Mouse (Mus musculus): ENCODE results near the gene Ankrd23. TPM values are rescaled to one million over a fixed set of nuclear protein-coding genes. Genes with fewer than 3 reads are reported as not detected.

Gene Ankrd23
- polyA plus RNA-seq, 1 experiment, result 18.0 TPM

DNA sequence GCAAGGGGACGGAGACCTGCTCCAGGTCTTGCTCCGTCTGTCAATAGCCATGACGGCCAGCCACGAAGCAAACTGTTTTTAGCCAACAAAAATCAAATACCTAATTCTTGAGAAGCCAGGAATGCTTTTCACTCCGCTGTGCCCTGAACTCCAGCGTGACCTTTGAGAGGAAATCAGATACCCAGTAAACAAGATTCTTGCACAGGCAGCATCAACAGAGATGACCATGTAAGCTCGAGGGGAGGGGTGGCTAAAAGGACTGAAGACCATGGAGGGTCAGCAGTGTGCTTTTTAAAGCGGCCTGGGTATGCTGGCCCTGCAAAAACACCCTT, 320 bp downstream of the Ankrd23 start:
- TF ChIP-seq CTCF (IDR thresholded peaks at IDR 0.05; ENCODE audit: control insufficient read depth, insufficient read depth, low read length) (no peak), POLR2A (IDR thresholded peaks at IDR 0.05; ENCODE audit: borderline replicate concordance, control insufficient read depth, low read depth, low read length) (no peak)
- 85% methylated on average over 8 of the region's 8 CpGs for WGBS
- no peak overlapping the region for H3K27ac ChIP-seq (ENCODE audit: control insufficient read depth, insufficient read depth, low read depth, low read length, poor library complexity)
- no peaks in the 10 kb centered on the region for H3K4me1 ChIP-seq (ENCODE audit: control insufficient read depth, insufficient read depth, low read length)
- no peak overlapping the region for H3K4me3 ChIP-seq (replicated peaks; ENCODE audit: control insufficient read depth, low read depth, low read length)

DNA sequence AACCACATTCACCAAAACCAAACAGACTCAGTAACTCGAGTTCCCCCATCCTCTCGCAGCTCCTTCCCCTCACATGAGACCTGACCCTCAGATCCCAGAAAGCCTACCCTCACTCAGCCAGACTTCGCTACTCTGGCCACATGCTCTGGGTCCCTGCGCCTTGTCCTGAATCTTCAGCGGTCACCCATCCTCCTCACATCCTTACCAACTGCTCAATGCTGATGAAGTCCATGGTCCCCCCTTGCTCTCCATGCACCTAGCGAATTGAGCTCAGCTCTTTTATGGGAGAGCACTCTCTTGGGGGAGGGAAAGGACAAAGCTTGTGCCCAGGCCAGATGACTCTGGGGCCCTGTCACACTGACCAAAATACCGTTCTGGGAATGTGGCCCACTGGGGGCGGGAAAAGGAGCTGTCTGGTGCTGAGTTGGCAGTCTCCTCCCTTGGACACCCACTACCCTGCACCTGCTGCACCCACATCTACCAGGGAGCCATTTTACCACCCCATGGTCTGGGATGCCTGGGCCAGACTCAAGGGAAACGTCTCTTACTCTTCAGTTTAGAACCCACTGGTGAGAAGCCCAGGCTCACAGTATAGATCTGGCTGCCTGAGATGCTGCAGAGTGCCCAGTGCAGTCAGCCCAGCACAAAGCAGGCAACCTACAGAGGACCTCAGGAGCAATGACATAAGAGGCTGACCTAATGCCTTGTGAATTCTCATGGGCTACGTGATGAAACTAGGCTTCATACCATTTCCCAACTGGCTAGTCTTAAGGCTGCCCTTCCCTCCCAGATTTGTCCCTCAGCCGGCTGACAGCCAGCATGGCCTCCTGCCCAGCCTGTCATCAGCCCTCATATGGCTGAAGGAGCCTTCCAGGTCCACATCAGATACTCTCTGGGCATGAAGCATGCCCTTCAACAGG, 946 bp downstream of the Ankrd23 start:
- Histone ChIP-seq H3K4me3 (replicated peaks; ENCODE audit: control insufficient read depth, low read depth, low read length) (no peak overlapping the region), H3K27ac (ENCODE audit: control insufficient read depth, insufficient read depth, low read depth, low read length, poor library complexity) (no peak overlapping the region), H3K4me1 (ENCODE audit: control insufficient read depth, insufficient read depth, low read length) (no peaks in the 10 kb centered on the region)
- no peak for TF ChIP-seq POLR2A (IDR thresholded peaks at IDR 0.05; ENCODE audit: borderline replicate concordance, control insufficient read depth, low read depth, low read length)
- TF ChIP-seq CTCF (IDR thresholded peaks at IDR 0.05; ENCODE audit: control insufficient read depth, insufficient read depth, low read length), result no peak
- WGBS, result 84% methylated on average over 11 of the region's 11 CpGs

DNA sequence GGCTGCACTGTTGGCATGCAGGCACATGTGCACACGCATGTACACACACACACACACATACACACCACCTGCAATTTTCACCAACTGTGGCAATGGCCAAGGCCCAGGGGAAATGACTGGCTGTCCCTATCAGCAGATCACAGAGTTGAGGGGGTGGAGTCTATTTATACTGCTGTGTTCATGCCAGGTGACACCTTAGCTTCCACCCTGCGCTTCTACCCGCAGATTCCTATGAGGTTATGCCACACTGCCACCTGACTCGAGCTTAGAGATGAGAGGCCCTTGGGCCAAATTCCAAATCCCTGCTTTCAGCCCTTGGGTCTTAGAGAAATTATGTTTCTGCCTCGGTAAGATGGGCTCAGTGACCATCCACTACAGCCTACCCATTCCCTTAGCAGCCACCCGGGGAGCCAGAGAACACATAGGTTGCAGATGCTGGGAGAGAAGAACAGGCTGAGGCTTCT, 2.1 kb downstream of the Ankrd23 start:
- WGBS, result 12% methylated on average over 6 of the region's 6 CpGs
- TF ChIP-seq POLR2A (IDR thresholded peaks at IDR 0.05; ENCODE audit: borderline replicate concordance, control insufficient read depth, low read depth, low read length) (no peak), CTCF (IDR thresholded peaks at IDR 0.05; ENCODE audit: control insufficient read depth, insufficient read depth, low read length) (no peak)
- no peaks in the 10 kb centered on the region for H3K4me1 ChIP-seq (ENCODE audit: control insufficient read depth, insufficient read depth, low read length)

DNA sequence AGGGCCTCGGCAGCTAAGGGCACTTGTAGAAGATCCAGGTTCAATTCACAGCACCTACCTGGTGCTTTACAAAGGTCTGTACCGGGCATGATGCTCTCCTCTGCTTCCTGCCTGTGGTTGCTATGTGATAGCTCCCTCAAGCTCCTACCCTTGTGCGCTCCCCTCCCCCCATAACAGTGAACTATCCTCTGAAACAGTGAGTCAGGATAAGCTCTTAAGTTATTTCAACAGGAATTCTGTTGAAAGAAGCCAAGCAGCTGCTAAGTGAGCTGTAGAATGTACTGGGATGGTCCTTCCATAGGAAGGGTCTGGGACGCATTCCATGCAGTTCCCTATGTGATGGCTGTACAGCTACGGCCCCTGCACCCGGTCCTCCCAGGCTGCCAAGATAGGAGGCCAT, 3.1 kb downstream of the Ankrd23 start:
- no peak overlapping the region for H3K4me3 ChIP-seq (replicated peaks; ENCODE audit: control insufficient read depth, low read depth, low read length)
- no peak overlapping the region for H3K27ac ChIP-seq (ENCODE audit: control insufficient read depth, insufficient read depth, low read depth, low read length, poor library complexity)
- no peaks in the 10 kb centered on the region for H3K4me1 ChIP-seq (ENCODE audit: control insufficient read depth, insufficient read depth, low read length)
- WGBS, result 85% methylated on average over 6 of the region's 6 CpGs
- TF ChIP-seq CTCF (IDR thresholded peaks at IDR 0.05; ENCODE audit: control insufficient read depth, insufficient read depth, low read length), result no peak

More for the DNA sequence above, 2.1 kb downstream of the Ankrd23 start:
- no peak overlapping the region for H3K4me3 ChIP-seq (replicated peaks; ENCODE audit: control insufficient read depth, low read depth, low read length)
- no peak overlapping the region for H3K27ac ChIP-seq (ENCODE audit: control insufficient read depth, insufficient read depth, low read depth, low read length, poor library complexity)

DNA sequence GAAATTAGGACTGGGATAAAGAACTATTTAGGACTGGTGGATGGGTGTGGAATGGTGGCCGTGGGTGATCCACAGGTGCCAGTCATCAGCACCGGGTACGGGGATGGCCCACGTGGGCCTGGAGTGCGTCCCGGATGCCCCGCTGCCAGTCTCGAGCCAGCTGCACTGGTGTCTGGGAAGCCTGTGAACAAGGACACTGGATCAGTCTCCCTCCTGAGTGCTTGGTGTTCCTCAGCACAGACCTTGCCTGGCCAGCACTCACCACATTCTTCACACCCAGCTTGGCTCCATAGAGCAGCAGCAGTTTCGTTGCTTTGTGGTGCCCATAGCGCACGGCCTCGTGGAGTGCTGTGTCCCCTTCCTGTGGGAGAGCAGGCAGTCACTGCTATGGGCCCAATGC, 5.2 kb downstream of the Ankrd23 start:
- Histone ChIP-seq H3K4me1 (ENCODE audit: control insufficient read depth, insufficient read depth, low read length) (no peaks in the 10 kb centered on the region), H3K27ac (ENCODE audit: control insufficient read depth, insufficient read depth, low read depth, low read length, poor library complexity) (no peak overlapping the region), H3K4me3 (replicated peaks; ENCODE audit: control insufficient read depth, low read depth, low read length) (no peak overlapping the region)
- TF ChIP-seq CTCF (IDR thresholded peaks at IDR 0.05; ENCODE audit: control insufficient read depth, insufficient read depth, low read length) (no peak), POLR2A (IDR thresholded peaks at IDR 0.05; ENCODE audit: borderline replicate concordance, control insufficient read depth, low read depth, low read length) (no peak)
- WGBS, result 87% methylated on average over 12 of the region's 12 CpGs

DNA sequence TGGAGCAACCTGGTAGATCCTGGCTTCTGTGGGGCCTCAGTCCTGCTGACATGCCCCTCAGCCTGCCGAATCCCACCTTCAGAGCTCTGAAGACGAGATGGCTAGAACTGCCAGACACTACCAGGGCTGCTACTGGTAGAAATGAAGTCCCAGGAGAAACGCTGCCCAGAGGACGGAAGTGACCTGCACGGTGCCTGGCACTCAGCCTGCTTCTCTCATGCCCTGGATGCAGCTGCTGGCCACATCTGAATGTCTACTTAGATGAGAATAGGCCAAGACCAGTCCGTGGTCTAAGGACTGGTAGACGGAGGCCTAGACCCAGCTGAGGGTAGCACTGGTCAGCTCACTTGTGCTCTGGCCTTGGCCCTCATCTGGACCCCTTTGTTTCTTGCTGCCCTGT, 5.7 kb downstream of the Ankrd23 start:
- TF ChIP-seq CTCF (IDR thresholded peaks at IDR 0.05; ENCODE audit: control insufficient read depth, insufficient read depth, low read length), result no peak
- no peak for TF ChIP-seq POLR2A (IDR thresholded peaks at IDR 0.05; ENCODE audit: borderline replicate concordance, control insufficient read depth, low read depth, low read length)
- H3K4me3 ChIP-seq (replicated peaks; ENCODE audit: control insufficient read depth, low read depth, low read length), result no peak overlapping the region
- 86% methylated on average over 7 of the region's 7 CpGs for WGBS

DNA sequence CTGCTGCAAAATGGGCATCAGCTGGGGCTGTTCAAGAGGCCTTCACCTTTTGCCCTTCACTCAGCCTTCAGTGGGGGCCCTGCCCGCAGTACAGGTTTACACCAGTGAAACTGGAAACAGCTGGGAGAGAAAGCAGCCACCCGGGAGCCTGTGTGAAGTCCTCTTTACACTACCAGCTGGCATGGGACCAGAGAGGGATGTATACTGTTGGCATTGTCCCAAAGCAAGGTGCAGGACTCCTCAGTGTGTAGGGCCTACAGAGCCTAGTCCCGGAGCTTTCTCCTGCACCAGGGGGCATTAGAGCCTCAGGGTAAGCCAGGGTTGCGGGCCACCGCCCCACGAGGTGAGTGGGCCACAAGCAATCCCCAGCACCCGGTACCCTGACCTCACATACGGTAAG, 6.2 kb downstream of the Ankrd23 start:
- H3K4me1 ChIP-seq (ENCODE audit: control insufficient read depth, insufficient read depth, low read length), result no peaks in the 10 kb centered on the region
- 83% methylated on average over 8 of the region's 8 CpGs for WGBS
- no peak overlapping the region for H3K4me3 ChIP-seq (replicated peaks; ENCODE audit: control insufficient read depth, low read depth, low read length)
- TF ChIP-seq CTCF (IDR thresholded peaks at IDR 0.05; ENCODE audit: control insufficient read depth, insufficient read depth, low read length) (no peak), POLR2A (IDR thresholded peaks at IDR 0.05; ENCODE audit: borderline replicate concordance, control insufficient read depth, low read depth, low read length) (no peak)
- H3K27ac ChIP-seq (ENCODE audit: control insufficient read depth, insufficient read depth, low read depth, low read length, poor library complexity), result no peak overlapping the region

More for the DNA sequence above, 5.7 kb downstream of the Ankrd23 start:
- Histone ChIP-seq H3K4me1 (ENCODE audit: control insufficient read depth, insufficient read depth, low read length) (no peaks in the 10 kb centered on the region), H3K27ac (ENCODE audit: control insufficient read depth, insufficient read depth, low read depth, low read length, poor library complexity) (no peak overlapping the region)

DNA sequence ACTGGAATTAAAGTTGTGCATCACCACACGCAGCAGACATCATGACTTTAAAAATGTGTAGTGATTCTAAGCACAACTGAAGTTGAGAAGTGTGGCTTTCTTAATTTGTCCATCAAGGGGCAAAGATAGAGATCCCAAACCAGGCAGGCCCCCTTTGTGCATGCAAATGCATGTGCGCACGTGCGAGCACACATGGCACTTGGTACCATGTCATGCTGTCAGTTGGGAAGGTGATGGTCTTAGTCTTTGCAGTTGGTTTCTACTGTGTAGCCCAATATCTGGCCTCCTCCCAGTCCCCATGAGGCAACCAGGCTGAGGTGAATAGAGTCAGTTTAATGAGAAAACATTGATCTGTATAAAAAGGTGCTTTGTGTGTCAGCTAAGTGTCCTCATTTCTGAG, 6.8 kb downstream of the Ankrd23 start:
- WGBS, result 88% methylated on average over 4 of the region's 4 CpGs
- H3K4me3 ChIP-seq (replicated peaks; ENCODE audit: control insufficient read depth, low read depth, low read length), result no peak overlapping the region
- H3K27ac ChIP-seq (ENCODE audit: control insufficient read depth, insufficient read depth, low read depth, low read length, poor library complexity), result no peak overlapping the region
- TF ChIP-seq CTCF (IDR thresholded peaks at IDR 0.05; ENCODE audit: control insufficient read depth, insufficient read depth, low read length) (no peak), POLR2A (IDR thresholded peaks at IDR 0.05; ENCODE audit: borderline replicate concordance, control insufficient read depth, low read depth, low read length) (no peak)
- H3K4me1 ChIP-seq (ENCODE audit: control insufficient read depth, insufficient read depth, low read length), result no peaks in the 10 kb centered on the region
